Mouse (Mus musculus): ENCODE measurements at regions not wholly inside any gene's neighbourhood (a gene's known extent, or its start where the extent isn't known, plus 50 kb on each side); places are given as distances from the start of the nearest gene placed in this dataset.
"Not testable (repeated sequence)": the region's sequence is repeated elsewhere in the genome, so short reads cannot be mapped to it uniquely, and the experiment has no call there.

- WGBS, result 69% methylated on average over 7 of the region's 7 CpGs
- intact Hi-C loops (cut with DNase I), result no loop called here
- TF ChIP-seq CTCF (IDR thresholded peaks at IDR 0.05) (no peak), POLR2A (IDR thresholded peaks at IDR 0.05; ENCODE audit: insufficient read depth, low read depth, low read length) (no peak), EP300 (IDR thresholded peaks at IDR 0.05; ENCODE audit: insufficient read depth, low read depth, low read length) (no peak)
- no peaks in the 10 kb centered on the region for H3K27me3 ChIP-seq (ENCODE audit: control insufficient read depth, insufficient read depth, low read length)
- H3K4me1 ChIP-seq (ENCODE audit: control insufficient read depth, insufficient read depth, low read length), result no peaks in the 10 kb centered on the region; the same call in 1 of the 2 replicates
- H3K9ac ChIP-seq (ENCODE audit: low read depth, low read length), result no peak overlapping the region
- no peaks in the 10 kb centered on the region for H3K36me3 ChIP-seq (ENCODE audit: control insufficient read depth, insufficient read depth, low read length)
- no peaks in the 10 kb centered on the region for H3K79me2 ChIP-seq (replicated peaks; ENCODE audit: control insufficient read depth, insufficient read depth, low read length)
- no peak overlapping the region for H3K4me3 ChIP-seq
- no peak overlapping the region for H3K27ac ChIP-seq
- DNase-seq, result no peak
These were observed 84.9 kb upstream of the Trim24 start for GRCm38 (mm10) chr6:37785741-37786140.

DNA sequence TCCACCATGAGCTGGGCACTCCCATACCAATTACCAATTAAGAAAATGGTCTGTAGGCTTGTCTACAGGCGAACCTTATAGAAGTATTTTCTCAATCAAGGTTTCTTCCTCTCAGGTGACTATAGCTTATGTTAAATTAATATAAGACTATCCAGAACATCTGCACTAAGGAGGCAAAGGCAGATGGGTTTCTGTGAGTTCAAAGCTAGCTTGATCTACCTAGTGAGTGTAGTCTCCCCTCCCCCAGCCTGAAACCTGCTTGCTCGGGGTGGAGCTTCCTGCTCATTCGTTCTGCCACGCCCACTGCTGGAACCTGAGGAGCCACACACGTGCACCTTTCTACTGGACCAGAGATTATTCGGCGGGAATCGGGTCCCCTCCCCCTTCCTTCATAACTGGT is 82.8 kb upstream of the Trim24 start:
- intact Hi-C loops (cut with DNase I); H3K27ac ChIP-seq; H3K4me1 ChIP-seq (ENCODE audit: control insufficient read depth, insufficient read depth, low read length); H3K27me3 ChIP-seq (ENCODE audit: control insufficient read depth, insufficient read depth, low read length); DNase-seq; H3K4me3 ChIP-seq; H3K79me2 ChIP-seq (replicated peaks; ENCODE audit: control insufficient read depth, insufficient read depth, low read length); H3K36me3 ChIP-seq (ENCODE audit: control insufficient read depth, insufficient read depth, low read length); H3K9ac ChIP-seq (ENCODE audit: low read depth, low read length): not testable (repeated sequence)
- WGBS, result 92% methylated on average over 3 of the region's 8 CpGs

- Histone ChIP-seq H3K27ac (no peak overlapping the region), H3K27me3 (ENCODE audit: control insufficient read depth, insufficient read depth, low read length) (no peaks in the 10 kb centered on the region), H3K36me3 (ENCODE audit: control insufficient read depth, insufficient read depth, low read length) (no peaks in the 10 kb centered on the region), H3K4me3 (no peak overlapping the region), H3K79me2 (replicated peaks; ENCODE audit: control insufficient read depth, insufficient read depth, low read length) (no peaks in the 10 kb centered on the region), H3K9ac (ENCODE audit: low read depth, low read length) (no peak overlapping the region), H3K4me1 (ENCODE audit: control insufficient read depth, insufficient read depth, low read length) (no peaks in the 10 kb centered on the region)
- WGBS, result 89% methylated on average over 1 of the region's 1 CpGs
- TF ChIP-seq POLR2A (IDR thresholded peaks at IDR 0.05; ENCODE audit: insufficient read depth, low read depth, low read length) (no peak), CTCF (IDR thresholded peaks at IDR 0.05) (no peak), EP300 (IDR thresholded peaks at IDR 0.05; ENCODE audit: insufficient read depth, low read depth, low read length) (no peak)
- no peak for DNase-seq
- intact Hi-C loops (cut with DNase I), result no loop called here
These were observed 79.7 kb upstream of the Trim24 start for GRCm38 (mm10) chr6:37790878-37791277.

DNA sequence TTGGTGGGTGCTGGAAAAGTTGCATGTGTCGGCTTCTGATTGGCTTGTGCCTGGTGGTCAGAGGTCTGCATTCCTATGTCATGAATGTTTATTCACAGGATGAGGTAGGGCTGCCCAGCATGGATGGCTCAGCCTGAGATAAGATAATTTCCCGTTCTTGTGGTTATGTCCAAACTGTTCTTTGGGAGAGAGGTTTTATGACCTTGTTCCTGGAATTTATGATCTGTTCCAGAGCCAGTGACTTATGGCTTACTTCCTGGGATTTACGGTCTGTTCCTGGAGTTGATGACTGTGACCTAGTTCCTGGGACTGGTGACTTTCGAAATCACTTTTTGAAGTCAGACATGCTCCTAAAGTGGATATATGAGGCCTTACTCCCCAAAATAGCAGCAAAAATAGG is 76.4 kb upstream of the Trim24 start:
- H3K79me2 ChIP-seq (replicated peaks; ENCODE audit: control insufficient read depth, insufficient read depth, low read length), result no peaks in the 10 kb centered on the region
- 60% methylated on average over 4 of the region's 4 CpGs for whole genome bisulfite sequencing
- H3K36me3 ChIP-seq (ENCODE audit: control insufficient read depth, insufficient read depth, low read length), result no peaks in the 10 kb centered on the region
- no peak overlapping the region for H3K9ac ChIP-seq (ENCODE audit: low read depth, low read length)
- no peak for DNase-seq
- H3K4me1 ChIP-seq (ENCODE audit: control insufficient read depth, insufficient read depth, low read length), result no peaks in the 10 kb centered on the region
- no peak overlapping the region for H3K4me3 ChIP-seq
- H3K27ac ChIP-seq, result no peak overlapping the region
- intact Hi-C loops (cut with DNase I), result no loop called here
- H3K27me3 ChIP-seq (ENCODE audit: control insufficient read depth, insufficient read depth, low read length), result no peaks in the 10 kb centered on the region
- no peak for TF ChIP-seq POLR2A (IDR thresholded peaks at IDR 0.05; ENCODE audit: insufficient read depth, low read depth, low read length)
- no peak for TF ChIP-seq EP300 (IDR thresholded peaks at IDR 0.05; ENCODE audit: insufficient read depth, low read depth, low read length)
- no peak for TF ChIP-seq CTCF (IDR thresholded peaks at IDR 0.05)

- intact Hi-C loops (cut with DNase I), result no loop called here
These were observed 75.6 kb upstream of the Trim24 start for GRCm38 (mm10) chr6:37795001-37795400.

GRCm38 (mm10) chr6:37803231-37803630 is 67.4 kb upstream of the Trim24 start:
- DNase-seq, result no peak
- Histone ChIP-seq H3K36me3 (ENCODE audit: control insufficient read depth, insufficient read depth, low read length) (no peaks in the 10 kb centered on the region), H3K27me3 (ENCODE audit: control insufficient read depth, insufficient read depth, low read length) (no peaks in the 10 kb centered on the region), H3K9ac (ENCODE audit: low read depth, low read length) (no peak overlapping the region), H3K4me3 (no peak overlapping the region), H3K79me2 (replicated peaks; ENCODE audit: control insufficient read depth, insufficient read depth, low read length) (no peaks in the 10 kb centered on the region), H3K4me1 (ENCODE audit: control insufficient read depth, insufficient read depth, low read length) (no peaks in the 10 kb centered on the region), H3K27ac (no peak overlapping the region)
- TF ChIP-seq CTCF (IDR thresholded peaks at IDR 0.05), result no peak
- intact Hi-C loops (cut with DNase I), result no loop called here
- 88% methylated on average over 5 of the region's 5 CpGs for WGBS

More at GRCm38 (mm10) chr6:37795001-37795400, 75.6 kb upstream of the Trim24 start:
- Histone ChIP-seq H3K27me3 (ENCODE audit: control insufficient read depth, insufficient read depth, low read length) (no peaks in the 10 kb centered on the region), H3K4me1 (ENCODE audit: control insufficient read depth, insufficient read depth, low read length) (no peaks in the 10 kb centered on the region), H3K9ac (ENCODE audit: low read depth, low read length) (no peak overlapping the region), H3K79me2 (replicated peaks; ENCODE audit: control insufficient read depth, insufficient read depth, low read length) (no peaks in the 10 kb centered on the region), H3K27ac (no peak overlapping the region), H3K36me3 (ENCODE audit: control insufficient read depth, insufficient read depth, low read length) (no peaks in the 10 kb centered on the region), H3K4me3 (no peak overlapping the region)
- no peak for DNase-seq
- TF ChIP-seq POLR2A (IDR thresholded peaks at IDR 0.05; ENCODE audit: insufficient read depth, low read depth, low read length) (no peak), EP300 (IDR thresholded peaks at IDR 0.05; ENCODE audit: insufficient read depth, low read depth, low read length) (no peak), CTCF (IDR thresholded peaks at IDR 0.05) (no peak)

DNA sequence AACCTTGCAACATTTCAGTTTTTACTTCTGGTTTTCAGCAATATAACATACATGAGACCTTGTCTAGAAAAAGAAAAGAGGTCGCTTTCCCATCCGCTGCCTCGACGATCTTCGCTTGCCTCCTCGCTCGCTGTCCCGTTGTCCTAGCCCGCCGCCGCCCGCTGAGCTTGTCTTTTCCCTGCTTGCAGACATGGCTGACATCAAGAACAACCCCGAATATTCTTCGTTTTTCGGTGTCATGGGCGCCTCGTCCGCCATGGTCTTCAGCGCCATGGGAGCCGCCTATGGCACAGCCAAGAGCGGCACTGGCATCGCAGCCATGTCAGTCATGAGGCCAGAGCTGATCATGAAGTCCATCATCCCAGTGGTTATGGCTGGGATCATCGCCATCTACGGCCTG is 64.7 kb upstream of the Trim24 start:
- H3K36me3 ChIP-seq (ENCODE audit: control insufficient read depth, insufficient read depth, low read length); H3K4me1 ChIP-seq (ENCODE audit: control insufficient read depth, insufficient read depth, low read length); H3K27me3 ChIP-seq (ENCODE audit: control insufficient read depth, insufficient read depth, low read length); H3K9ac ChIP-seq (ENCODE audit: low read depth, low read length); H3K4me3 ChIP-seq; intact Hi-C loops (cut with DNase I); H3K27ac ChIP-seq; DNase-seq; H3K79me2 ChIP-seq (replicated peaks; ENCODE audit: control insufficient read depth, insufficient read depth, low read length): not testable (repeated sequence)
- WGBS, result 96% methylated on average over 24 of the region's 24 CpGs

DNA sequence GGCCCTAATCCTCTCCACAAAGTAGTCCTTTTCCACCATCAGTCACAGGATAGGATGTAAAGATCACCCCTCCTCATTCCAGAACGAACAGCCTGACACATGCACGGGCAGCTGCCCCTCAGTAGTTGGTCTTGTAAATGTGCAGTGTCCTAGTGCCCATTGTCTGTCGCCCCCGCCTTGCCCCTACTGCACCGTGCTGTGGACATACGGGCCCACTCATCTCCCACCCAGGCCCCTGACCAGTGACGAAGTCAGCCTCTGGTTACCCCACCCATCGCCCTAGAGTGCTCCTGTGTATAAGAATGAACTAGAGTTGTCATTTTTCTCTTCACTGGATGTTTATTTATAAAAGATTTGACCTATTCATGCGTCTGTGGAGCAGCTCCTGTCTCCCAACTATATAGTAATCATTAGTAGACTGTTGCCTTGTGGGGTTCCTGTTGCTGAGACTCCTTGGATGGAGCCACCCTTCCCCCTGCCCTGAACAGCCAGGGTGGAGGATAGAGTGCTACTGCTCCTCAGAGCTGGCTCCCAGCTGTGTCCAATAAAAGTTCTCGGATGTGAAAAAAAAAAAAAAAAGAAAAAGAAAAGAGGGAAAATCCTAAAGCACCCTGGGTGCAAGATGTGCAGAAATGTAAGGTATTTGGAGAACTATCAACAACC is 64.0 kb upstream of the Trim24 start:
- H3K27ac ChIP-seq; H3K79me2 ChIP-seq (replicated peaks; ENCODE audit: control insufficient read depth, insufficient read depth, low read length); H3K36me3 ChIP-seq (ENCODE audit: control insufficient read depth, insufficient read depth, low read length); H3K4me1 ChIP-seq (ENCODE audit: control insufficient read depth, insufficient read depth, low read length); H3K9ac ChIP-seq (ENCODE audit: low read depth, low read length); H3K4me3 ChIP-seq; intact Hi-C loops (cut with DNase I); H3K27me3 ChIP-seq (ENCODE audit: control insufficient read depth, insufficient read depth, low read length); DNase-seq: not testable (repeated sequence)
- WGBS, result 67% methylated on average over 1 of the region's 10 CpGs

DNA sequence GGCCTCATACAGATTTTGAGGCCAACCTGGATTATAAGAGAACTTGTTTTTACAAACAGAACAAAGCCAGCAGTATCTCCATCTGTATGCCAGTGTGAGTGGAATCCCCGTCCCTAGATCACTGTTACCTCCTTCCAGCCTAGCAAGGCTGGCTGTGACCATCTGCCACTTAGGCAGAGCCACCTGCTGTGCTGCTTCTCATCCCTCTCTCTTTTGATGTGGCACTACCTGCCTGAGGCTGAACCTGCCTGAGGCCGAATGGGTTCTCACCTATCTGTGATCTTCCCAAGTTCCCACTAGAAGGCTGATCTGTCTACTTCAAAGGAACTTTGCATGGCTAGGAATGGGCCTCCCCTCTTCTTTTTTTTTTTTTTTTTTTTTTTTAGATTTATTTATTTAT is 55.4 kb upstream of the Trim24 start:
- intact Hi-C loops (cut with DNase I); H3K79me2 ChIP-seq (replicated peaks; ENCODE audit: control insufficient read depth, insufficient read depth, low read length); H3K4me1 ChIP-seq (ENCODE audit: control insufficient read depth, insufficient read depth, low read length); DNase-seq; H3K27me3 ChIP-seq (ENCODE audit: control insufficient read depth, insufficient read depth, low read length); H3K27ac ChIP-seq; H3K9ac ChIP-seq (ENCODE audit: low read depth, low read length); H3K36me3 ChIP-seq (ENCODE audit: control insufficient read depth, insufficient read depth, low read length); H3K4me3 ChIP-seq: not testable (repeated sequence)
- 86% methylated on average over 2 of the region's 2 CpGs for WGBS
